Mouse (Mus musculus): Measurements from ENCODE around the gene Gm45208. TPM values are rescaled to one million over a fixed set of nuclear protein-coding genes. Genes with fewer than 3 reads are reported as not detected.

Gm45208 gene
- polyA plus RNA-seq (2014; fragmentation: Nextera tagmentation; extraction: Ambion mirVana) = 0.34 TPM in 1 of 2 replicates, not detected in the other

GRCm38 (mm10) chrX:7721514-7722281 is at the start of gene Gm45208:
Gene Gm45208 (plus strand): TSS chrX:7722245.
- peak within 1 kb of the TSS; percentile 94 for H3K27ac ChIP-seq (ENCODE audit: low read depth, low read length)

GRCm38 (mm10) chrX:7672739-7673138 is 49.3 kb upstream of the Gm45208 start:
- Histone ChIP-seq H3K36me3 (ENCODE audit: control insufficient read depth, insufficient read depth, low read length) (no peaks in the 10 kb centered on the region), H3K4me3 (ENCODE audit: low read depth, low read length) (no peak overlapping the region), H3K27me3 (ENCODE audit: control insufficient read depth, insufficient read depth, low read length) (no peaks in the 10 kb centered on the region), H3K27ac (ENCODE audit: low read depth, low read length) (no peak overlapping the region), H3K9me3 (replicated peaks; ENCODE audit: control insufficient read depth, low read length) (no peaks in the 10 kb centered on the region), H3K4me1 (ENCODE audit: control insufficient read depth, insufficient read depth, low read length) (peaks cover 5% of the 10 kb centered on the region; the same call in 1 of the 2 replicates), H3K4me2 (no peak overlapping the region), H3K9ac (ENCODE audit: low read depth, low read length) (no peak overlapping the region)
- ATAC-seq (replicated peaks; ENCODE audit: insufficient number of reproducible peaks, low FRiP score, low TSS enrichment) = no peak
- 37% methylated on average over 6 of the region's 6 CpGs for WGBS (ENCODE audit: insufficient replicate concordance)

More at GRCm38 (mm10) chrX:7721514-7722281, at the start of gene Gm45208:
- no peaks in the 10 kb centered on the region for H3K9me3 ChIP-seq (replicated peaks; ENCODE audit: control insufficient read depth, low read length)
- peak within 1 kb of the TSS; percentile 78 for H3K9ac ChIP-seq (ENCODE audit: low read depth, low read length)
- H3K4me1 ChIP-seq (ENCODE audit: control insufficient read depth, insufficient read depth, low read length) = peaks cover 3% of the 10 kb centered on the region; the same call in 1 of the 2 replicates
- peaks cover 2% of the 10 kb centered on the region; the same call in 1 of the 2 replicates for H3K36me3 ChIP-seq (ENCODE audit: control insufficient read depth, insufficient read depth, low read length)
- peak within 1 kb of the TSS; percentile 63 for H3K4me3 ChIP-seq (ENCODE audit: low read depth, low read length)
- peak within 1 kb of the TSS; percentile 71 for H3K4me2 ChIP-seq
- no peaks in the 10 kb centered on the region for H3K27me3 ChIP-seq (ENCODE audit: control insufficient read depth, insufficient read depth, low read length)
- peak; percentile 72 for ATAC-seq (replicated peaks; ENCODE audit: insufficient number of reproducible peaks, low FRiP score, low TSS enrichment)
- 17% methylated on average over 22 of the region's 22 CpGs for WGBS (ENCODE audit: insufficient replicate concordance)

GRCm38 (mm10) chrX:7673578-7674281 is 48.3 kb upstream of the Gm45208 start:
- Histone ChIP-seq H3K9me3 (replicated peaks; ENCODE audit: control insufficient read depth, low read length) (no peaks in the 10 kb centered on the region), H3K4me1 (ENCODE audit: control insufficient read depth, insufficient read depth, low read length) (peaks cover 5% of the 10 kb centered on the region; the same call in 1 of the 2 replicates), H3K36me3 (ENCODE audit: control insufficient read depth, insufficient read depth, low read length) (no peaks in the 10 kb centered on the region), H3K27me3 (ENCODE audit: control insufficient read depth, insufficient read depth, low read length) (no peaks in the 10 kb centered on the region), H3K27ac (ENCODE audit: low read depth, low read length) (no peak overlapping the region), H3K4me2 (peak overlapping the region; percentile 65), H3K9ac (ENCODE audit: low read depth, low read length) (no peak overlapping the region), H3K4me3 (ENCODE audit: low read depth, low read length) (peak overlapping the region; percentile 36)
- 14% methylated on average over 12 of the region's 12 CpGs for WGBS (ENCODE audit: insufficient replicate concordance)
- ATAC-seq (replicated peaks; ENCODE audit: insufficient number of reproducible peaks, low FRiP score, low TSS enrichment) = no peak

- H3K4me1 ChIP-seq (ENCODE audit: control insufficient read depth, insufficient read depth, low read length) = peaks cover 5% of the 10 kb centered on the region; the same call in 1 of the 2 replicates
- H3K9ac ChIP-seq (ENCODE audit: low read depth, low read length) = peak overlapping the region; percentile 52; the same call in 1 of the 2 replicates
- H3K27ac ChIP-seq (ENCODE audit: low read depth, low read length) = peak overlapping the region; percentile 6; the same call in 1 of the 2 replicates
- H3K4me3 ChIP-seq (ENCODE audit: low read depth, low read length) = peak overlapping the region; percentile 36
- H3K4me2 ChIP-seq = peak overlapping the region; percentile 65
- 24% methylated on average over 28 of the region's 28 CpGs for WGBS (ENCODE audit: insufficient replicate concordance)
- ATAC-seq (replicated peaks; ENCODE audit: insufficient number of reproducible peaks, low FRiP score, low TSS enrichment) = no peak; the same call in 1 of the 2 replicates
- H3K27me3 ChIP-seq (ENCODE audit: control insufficient read depth, insufficient read depth, low read length) = no peaks in the 10 kb centered on the region
- no peaks in the 10 kb centered on the region for H3K36me3 ChIP-seq (ENCODE audit: control insufficient read depth, insufficient read depth, low read length)
- H3K9me3 ChIP-seq (replicated peaks; ENCODE audit: control insufficient read depth, low read length) = no peaks in the 10 kb centered on the region
These were observed 47.6 kb upstream of the Gm45208 start for GRCm38 (mm10) chrX:7674284-7675000.

GRCm38 (mm10) chrX:7675001-7675380 is 47.1 kb upstream of the Gm45208 start:
- Histone ChIP-seq H3K36me3 (ENCODE audit: control insufficient read depth, insufficient read depth, low read length) (no peaks in the 10 kb centered on the region), H3K27me3 (ENCODE audit: control insufficient read depth, insufficient read depth, low read length) (no peaks in the 10 kb centered on the region), H3K9me3 (replicated peaks; ENCODE audit: control insufficient read depth, low read length) (no peaks in the 10 kb centered on the region), H3K9ac (ENCODE audit: low read depth, low read length) (peak overlapping the region; percentile 52; the same call in 1 of the 2 replicates), H3K4me2 (peak overlapping the region; percentile 65), H3K4me1 (ENCODE audit: control insufficient read depth, insufficient read depth, low read length) (peaks cover 5% of the 10 kb centered on the region; the same call in 1 of the 2 replicates), H3K27ac (ENCODE audit: low read depth, low read length) (peak overlapping the region; percentile 6; the same call in 1 of the 2 replicates), H3K4me3 (ENCODE audit: low read depth, low read length) (peak overlapping the region; percentile 36)
- no peak for ATAC-seq (replicated peaks; ENCODE audit: insufficient number of reproducible peaks, low FRiP score, low TSS enrichment)
- 34% methylated on average over 10 of the region's 10 CpGs for WGBS (ENCODE audit: insufficient replicate concordance)

- no peaks in the 10 kb centered on the region for H3K27me3 ChIP-seq (ENCODE audit: control insufficient read depth, insufficient read depth, low read length)
- H3K9ac ChIP-seq (ENCODE audit: low read depth, low read length) = no peak overlapping the region
- WGBS (ENCODE audit: insufficient replicate concordance) = 40% methylated on average over 3 of the region's 3 CpGs
- no peak overlapping the region for H3K4me2 ChIP-seq
- H3K27ac ChIP-seq (ENCODE audit: low read depth, low read length) = no peak overlapping the region
- ATAC-seq (replicated peaks; ENCODE audit: insufficient number of reproducible peaks, low FRiP score, low TSS enrichment) = no peak
- H3K4me1 ChIP-seq (ENCODE audit: control insufficient read depth, insufficient read depth, low read length) = no peaks in the 10 kb centered on the region
- no peak overlapping the region for H3K4me3 ChIP-seq (ENCODE audit: low read depth, low read length)
- no peaks in the 10 kb centered on the region for H3K36me3 ChIP-seq (ENCODE audit: control insufficient read depth, insufficient read depth, low read length)
- no peaks in the 10 kb centered on the region for H3K9me3 ChIP-seq (replicated peaks; ENCODE audit: control insufficient read depth, low read length)
These were observed 43.1 kb upstream of the Gm45208 start for GRCm38 (mm10) chrX:7678986-7679385.

GRCm38 (mm10) chrX:7679405-7680056 is 42.5 kb upstream of the Gm45208 start:
- peak; percentile 89 for ATAC-seq (replicated peaks; ENCODE audit: insufficient number of reproducible peaks, low FRiP score, low TSS enrichment)
- WGBS (ENCODE audit: insufficient replicate concordance) = 16% methylated on average over 27 of the region's 27 CpGs
- Histone ChIP-seq H3K4me3 (ENCODE audit: low read depth, low read length) (peak overlapping the region; percentile 32), H3K27me3 (ENCODE audit: control insufficient read depth, insufficient read depth, low read length) (no peaks in the 10 kb centered on the region), H3K4me2 (peak overlapping the region; percentile 58), H3K9me3 (replicated peaks; ENCODE audit: control insufficient read depth, low read length) (no peaks in the 10 kb centered on the region), H3K4me1 (ENCODE audit: control insufficient read depth, insufficient read depth, low read length) (no peaks in the 10 kb centered on the region), H3K27ac (ENCODE audit: low read depth, low read length) (no peak overlapping the region), H3K36me3 (ENCODE audit: control insufficient read depth, insufficient read depth, low read length) (no peaks in the 10 kb centered on the region), H3K9ac (ENCODE audit: low read depth, low read length) (peak overlapping the region; percentile 40; the same call in 1 of the 2 replicates)

GRCm38 (mm10) chrX:7680057-7680412 is 42.0 kb upstream of the Gm45208 start:
- 18% methylated on average over 12 of the region's 12 CpGs for WGBS (ENCODE audit: insufficient replicate concordance)
- Histone ChIP-seq H3K27me3 (ENCODE audit: control insufficient read depth, insufficient read depth, low read length) (no peaks in the 10 kb centered on the region), H3K9ac (ENCODE audit: low read depth, low read length) (no peak overlapping the region), H3K27ac (ENCODE audit: low read depth, low read length) (no peak overlapping the region), H3K4me3 (ENCODE audit: low read depth, low read length) (peak overlapping the region; percentile 32), H3K36me3 (ENCODE audit: control insufficient read depth, insufficient read depth, low read length) (no peaks in the 10 kb centered on the region), H3K9me3 (replicated peaks; ENCODE audit: control insufficient read depth, low read length) (no peaks in the 10 kb centered on the region), H3K4me2 (peak overlapping the region; percentile 58), H3K4me1 (ENCODE audit: control insufficient read depth, insufficient read depth, low read length) (no peaks in the 10 kb centered on the region)
- 0 out of 2 replicates have a peak, but pooled peaks have one; percentile 4 for ATAC-seq (replicated peaks; ENCODE audit: insufficient number of reproducible peaks, low FRiP score, low TSS enrichment)
